Comparison of ENCODE assay signal across 19 mouse cellular contexts in the genomic region with DNA sequence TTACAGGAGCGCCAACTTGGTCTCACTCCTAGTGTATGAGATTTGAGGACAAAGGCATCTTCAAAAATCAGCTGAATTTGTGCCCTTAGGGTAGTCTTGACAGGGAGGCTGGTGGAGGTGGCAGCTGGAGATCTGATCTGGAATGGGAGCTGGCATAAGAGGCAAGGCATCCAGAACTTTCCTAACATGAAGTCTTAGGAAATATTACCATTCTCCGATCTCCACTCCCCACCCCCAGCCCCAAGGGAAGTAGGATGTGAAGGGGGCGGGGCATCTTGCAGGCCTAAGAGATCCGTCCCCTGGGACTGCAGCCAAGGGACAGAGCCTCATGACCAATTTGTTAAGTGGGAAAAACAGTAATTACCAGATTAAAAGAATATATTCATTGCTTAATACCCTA. TPM values are rescaled to one million over a fixed set of nuclear protein-coding genes. Genes with fewer than 3 reads are reported as not detected.
DNase-seq lines count a peak whose midpoint lies in the region; ATAC-seq lines count a peak whose summit lies in the region.
"Had no signal": no experiment of that assay in that cellular context is flagged by ENCODE, and none has a peak within 500 bp of the region (broad histone marks: within the 10 kb centered on the region; RNA-seq: fewer than 3 reads in every experiment).

No protein-coding gene starts in this region.

- H3K27me3 ChIP-seq in hindbrain, embryonic 12.5 days, result 0 out of 2 replicates have a peak, but pooled peaks cover 7% of the 10 kb centered on the region
- H3K27me3 ChIP-seq: hindbrain, embryonic 15.5 days had no signal

- ATAC-seq in megakaryocyte progenitor cell, adult 5-6 weeks (replicated peaks; ENCODE audit: poor library complexity), result no peak
- ATAC-seq in hindbrain, embryonic 12.5 days (ENCODE audit: low FRiP score), result no peak
- ATAC-seq: activated CD4-positive, CD25-positive, alpha-beta regulatory T cell, adult 4 months had no signal

- no peak overlapping the region for H3K9ac ChIP-seq in hindbrain, embryonic 12.5 days
- H3K9ac ChIP-seq: heart, embryonic 13.5 days; hindbrain, embryonic 15.5 days had no signal

- H3K36me3 ChIP-seq in hindbrain, embryonic 12.5 days, result 0 out of 2 replicates have a peak, but pooled peaks cover 2% of the 10 kb centered on the region
- H3K36me3 ChIP-seq: heart, embryonic 13.5 days; hindbrain, embryonic 15.5 days had no signal

- H3K9me3 ChIP-seq in hindbrain, embryonic 12.5 days (replicated peaks), result no peaks in the 10 kb centered on the region
- H3K9me3 ChIP-seq: heart, embryonic 13.5 days; hindbrain, embryonic 15.5 days had no signal

- WGBS in hindbrain, embryonic 12.5 days, result 83% methylated on average over 4 of the region's 4 CpGs

- intact Hi-C loops in gastrocnemius, postnatal 14 days (cut with DNase I; ENCODE audit: low total_unique reads), result no loop called here

- H3K4me2 ChIP-seq in hindbrain, embryonic 12.5 days (replicated peaks), result no peak overlapping the region
- H3K4me2 ChIP-seq: heart, embryonic 13.5 days; hindbrain, embryonic 15.5 days; liver, embryonic 11.5 days had no signal

- DNase-seq in gastrocnemius, postnatal 14 days, result peak; percentile 28
- DNase-seq in gastrocnemius, postnatal 4 days (ENCODE audit: low spot score in 2 of 2), result no peak
- peak; percentile 42 for DNase-seq in ovary, adult 18-20 months (ENCODE audit: low spot score)
- no peak for DNase-seq in ovary, postnatal 14 days (ENCODE audit: low spot score)
- DNase-seq in kidney, postnatal 14 days, result peak; percentile 78
- peak; percentile 73 for DNase-seq in testis, postnatal 10 days (ENCODE audit: low spot score)
- DNase-seq: right cerebral cortex, postnatal 14 days had no signal

- peaks cover 18% of the 10 kb centered on the region for H3K4me1 ChIP-seq in hindbrain, embryonic 12.5 days

- no peak overlapping the region for H3K27ac ChIP-seq in hindbrain, embryonic 12.5 days
- H3K27ac ChIP-seq: heart, embryonic 13.5 days; hindbrain, embryonic 15.5 days had no signal

- no peak overlapping the region for H3K4me3 ChIP-seq in hindbrain, embryonic 12.5 days
- H3K4me3 ChIP-seq: erythroblast, embryonic 14.5 days; heart, embryonic 13.5 days; hindbrain, embryonic 15.5 days had no signal

RNA-seq across cellular contexts. Expression of gene Slc25a35, which starts 2.3 kb away (rescaled TPM):
- 1 to 10 TPM; 4.3 to 5.7 TPM for total RNA-seq in gastrocnemius, postnatal 14 days (2021)
- total RNA-seq in gastrocnemius, postnatal 4 days (2021), result 1 to 10 TPM; 1.1 to 2.7 TPM
- 2.2 and 2.8 TPM in 2 replicates for total RNA-seq in megakaryocyte progenitor cell, adult 5-6 weeks (2015)
- 0.30 and 0.75 TPM in 2 replicates for total RNA-seq in megakaryocyte progenitor cell, adult 5-6 weeks (2017)
- 2.3 TPM in 2 replicates for polyA plus RNA-seq in hindbrain, embryonic 12.5 days (2016; fragmentation: Nextera tagmentation; extraction: Ambion mirVana)
- polyA plus RNA-seq: erythroblast, embryonic 14.5 days had no signal

RNA-seq across cellular contexts. Expression of gene Rangrf, which starts 4.8 kb away (rescaled TPM):
- total RNA-seq in gastrocnemius, postnatal 14 days (2021), result 10 to 100 TPM; 54.2 to 57.7 TPM
- 10 to 100 TPM; 23.5 to 25.1 TPM for total RNA-seq in gastrocnemius, postnatal 4 days (2021)
- 91.0 and 123 TPM in 2 replicates for total RNA-seq in megakaryocyte progenitor cell, adult 5-6 weeks (2015)
- total RNA-seq in megakaryocyte progenitor cell, adult 5-6 weeks (2017), result 46.3 and 54.1 TPM in 2 replicates
- 34.4 and 38.3 TPM in 2 replicates for polyA plus RNA-seq in hindbrain, embryonic 12.5 days (2016; fragmentation: Nextera tagmentation; extraction: Ambion mirVana)

RNA-seq across cellular contexts. Expression of gene Arhgef15, which starts 13.0 kb away (rescaled TPM):
- 10 to 100 TPM; 10.7 to 13.8 TPM for total RNA-seq in gastrocnemius, postnatal 14 days (2021)
- total RNA-seq in gastrocnemius, postnatal 4 days (2021), result 10 to 100 TPM; 16.9 to 19.0 TPM
- total RNA-seq in megakaryocyte progenitor cell, adult 5-6 weeks (2015), result not detected in 2 replicates
- total RNA-seq in megakaryocyte progenitor cell, adult 5-6 weeks (2017), result 0.04 and 0.98 TPM in 2 replicates
- polyA plus RNA-seq in hindbrain, embryonic 12.5 days (2016; fragmentation: Nextera tagmentation; extraction: Ambion mirVana), result 8.5 TPM in 2 replicates
- total RNA-seq: monocyte, adult 5-6 weeks; neutrophil, adult 5-6 weeks had no signal
- polyA plus RNA-seq: erythroblast, embryonic 14.5 days had no signal

RNA-seq across cellular contexts. Expression of gene Pfas, which starts 38.0 kb away (rescaled TPM):
- total RNA-seq in gastrocnemius, postnatal 14 days (2021), result 1 to 10 TPM; 5.6 to 7.3 TPM
- total RNA-seq in gastrocnemius, postnatal 4 days (2021), result 10 to 100 TPM; 14.9 to 16.8 TPM
- total RNA-seq in megakaryocyte progenitor cell, adult 5-6 weeks (2015), result 24.8 and 31.3 TPM in 2 replicates
- total RNA-seq in megakaryocyte progenitor cell, adult 5-6 weeks (2017), result 34.9 and 48.8 TPM in 2 replicates
- polyA plus RNA-seq in hindbrain, embryonic 12.5 days (2016; fragmentation: Nextera tagmentation; extraction: Ambion mirVana), result 27.8 and 31.0 TPM in 2 replicates

RNA-seq across cellular contexts. Expression of gene Odf4, which starts 43.4 kb away (rescaled TPM):
- total RNA-seq in gastrocnemius, postnatal 14 days (2021), result not detected
- not detected for total RNA-seq in gastrocnemius, postnatal 4 days (2021)
- total RNA-seq in megakaryocyte progenitor cell, adult 5-6 weeks (2015), result not detected in 2 replicates
- not detected in 2 replicates for total RNA-seq in megakaryocyte progenitor cell, adult 5-6 weeks (2017)
- polyA plus RNA-seq in hindbrain, embryonic 12.5 days (2016; fragmentation: Nextera tagmentation; extraction: Ambion mirVana), result 0.36 TPM in 1 of 2 replicates, not detected in the other
- total RNA-seq: layer of hippocampus, adult 18-20 months; megakaryocyte, adult 5-6 weeks; monocyte, adult 5-6 weeks; neutrophil, adult 5-6 weeks had no signal
- polyA plus RNA-seq: activated CD4-positive, CD25-positive, alpha-beta regulatory T cell, adult 4 months; erythroblast, embryonic 14.5 days; heart, embryonic 13.5 days; liver, embryonic 11.5 days; urinary bladder, adult 2 months had no signal

Comparison
In these comparisons a context has a peak if more than half of its experiments do, and no peak if none do; other contexts are left out.
1. DNase-seq: peak in gastrocnemius, postnatal 14 days (single experiment), ovary, adult 18-20 months (single experiment), kidney, postnatal 14 days (single experiment) and testis, postnatal 10 days (single experiment); none in gastrocnemius, postnatal 4 days (0 of 2) and ovary, postnatal 14 days (single experiment).
2. RNA of gene Arhgef15, which starts 13.0 kb away (total RNA-seq): 16.9 to 19.0 TPM in gastrocnemius, postnatal 4 days and 10.7 to 13.8 TPM in gastrocnemius, postnatal 14 days; 0.04 to 0.98 TPM in megakaryocyte progenitor cell, adult 5-6 weeks; every median in the first group is over 4 times any median in the second.